Mouse (Mus musculus) kidney, embryonic 14.5 days (tissue): ENCODE data around the gene Chad. TPM values are rescaled to one million over a fixed set of nuclear protein-coding genes. Genes with fewer than 3 reads are reported as not detected.

Source experiments
- polyA plus RNA-seq: library from polyadenylated mRNA; unstranded; fragments of >200 nt; fragmentation: Nextera tagmentation; extraction: Ambion mirVana; gene quantifications from 2 replicates; pipeline ENCODE4 v1.2.1, GENCODE M21; 2014

Gene Chad
- polyA plus RNA-seq, 1 experiment from 2014 or later = not detected

Other genes starting within 250 kb of the Chad start
- gene Luc7l3, start 243.1 kb upstream of the Chad start, polyA plus RNA-seq = 106 and 147 TPM in 2 replicates
- 16.0 and 20.6 TPM in 2 replicates for gene Ankrd40, start 237.0 kb upstream of the Chad start, polyA plus RNA-seq
- 1.1 and 3.9 TPM in 2 replicates for gene Abcc3, start 172.1 kb upstream of the Chad start, polyA plus RNA-seq
- 8.7 and 14.1 TPM in 2 replicates for gene Cacna1g, start 90.8 kb upstream of the Chad start, polyA plus RNA-seq
- gene Spata20, start 78.9 kb upstream of the Chad start, polyA plus RNA-seq = 0.07 and 0.23 TPM in 2 replicates
- 13.4 and 16.4 TPM in 2 replicates for gene Epn3, start 65.1 kb upstream of the Chad start, polyA plus RNA-seq
- 1.6 and 2.6 TPM in 2 replicates for gene Mycbpap, start 43.3 kb upstream of the Chad start, polyA plus RNA-seq
- gene Rsad1, start 15.8 kb upstream of the Chad start, polyA plus RNA-seq = 4.1 and 4.5 TPM in 2 replicates
- gene Acsf2, start 36.8 kb downstream of the Chad start, polyA plus RNA-seq = 9.1 and 11.5 TPM in 2 replicates
- 118 and 197 TPM in 2 replicates for gene Lrrc59, start 64.7 kb downstream of the Chad start, polyA plus RNA-seq
- gene Mrpl27, start 88.7 kb downstream of the Chad start, polyA plus RNA-seq = 154 and 193 TPM in 2 replicates
- gene Eme1, start 88.9 kb downstream of the Chad start, polyA plus RNA-seq = 29.9 and 33.6 TPM in 2 replicates
- 16.8 and 18.5 TPM in 2 replicates for gene Xylt2, start 112.5 kb downstream of the Chad start, polyA plus RNA-seq
- 0.23 and 0.99 TPM in 2 replicates for gene Gm11541, start 139.5 kb downstream of the Chad start, polyA plus RNA-seq
- gene Cdc34b, start 176.7 kb downstream of the Chad start, polyA plus RNA-seq = not detected in 2 replicates
- gene Tmem92, start 217.7 kb downstream of the Chad start, polyA plus RNA-seq = not detected in 2 replicates